Mouse (Mus musculus) lung, embryonic 14.5 days (tissue): ENCODE measurements around the gene Apbb2. TPM values are rescaled to one million over a fixed set of nuclear protein-coding genes. Genes with fewer than 3 reads are reported as not detected.
A peak's percentile ranks its signal among the peaks of the same experiment; 100 is the strongest.

Experiments used
- ATAC-seq: fragments of 200-750 bp; cut with Nextera tagmentation; 2 replicates; pipeline ENCODE4 v1.8.0; 2017; ENCODE audit warnings: mild to moderate bottlenecking, moderate TSS enrichment, moderate library complexity; ENCODE audit not compliant: insufficient read depth
- DNase-seq: peaks from one replicate; pipeline ENCODE4 v3.0.0-alpha.2; 2015
- H3K27ac ChIP-seq: fragments of 300-500 bp; sonication (generic); 2 replicates; pipeline ENCODE4 v1.5.1; 2014; ENCODE audit warnings: low read depth, mild to moderate bottlenecking, moderate library complexity
- H3K27me3 ChIP-seq: fragments of 300-500 bp; sonication (generic); 2 replicates; pipeline ENCODE4 v1.6.1; 2014; ENCODE audit warnings: low read length, control low read depth; ENCODE audit not compliant: insufficient read depth
- H3K36me3 ChIP-seq: fragments of 300-500 bp; sonication (generic); 2 replicates; pipeline ENCODE4 v1.6.1; 2014; ENCODE audit warnings: control low read depth; ENCODE audit not compliant: insufficient read depth
- H3K4me1 ChIP-seq: fragments of 300-500 bp; sonication (generic); 2 replicates; pipeline ENCODE4 v1.6.1; 2014; ENCODE audit warnings: antibody characterized with exemption, control low read depth; ENCODE audit not compliant: insufficient read depth
- H3K4me2 ChIP-seq: fragments of 300-500 bp; sonication (generic); 2 replicates; pipeline ENCODE4 v1.6.1; 2014; ENCODE audit warnings: mild to moderate bottlenecking
- H3K4me3 ChIP-seq: fragments of 300-500 bp; sonication (generic); 2 replicates; pipeline ENCODE4 v1.5.1; 2014; ENCODE audit warnings: low read depth, low read length
- H3K9ac ChIP-seq: fragments of 300-500 bp; sonication (generic); 2 replicates; pipeline ENCODE4 v1.6.1; 2014
- H3K9me3 ChIP-seq: fragments of 300-500 bp; sonication (generic); 2 replicates; pipeline ENCODE4 v1.6.1; 2016; ENCODE audit warnings: low read depth, low read length, control low read depth
- CTCF ChIP-seq: IDR thresholded peaks from 2 replicates; pipeline ENCODE4 v1.5.1; 2016; ENCODE audit warnings: antibody characterized with exemption, low read depth
- WGBS: fragments of 180-500 bp; shearing (Covaris S2); extraction: QIAGEN DNeasy Blood & Tissue Kit; methylation state at CpG from one replicate; pipeline ENCODE4 v1.1.7; 2014; 5-methylcytosine and 5-hydroxymethylcytosine counted together
- polyA plus RNA-seq: library from polyadenylated mRNA; unstranded; fragments of >200 nt; fragmentation: Nextera tagmentation; extraction: Ambion mirVana; gene quantifications from 2 replicates; pipeline ENCODE4 v1.2.1, GENCODE M21; 2014

The Apbb2 gene
- polyA plus RNA-seq, 1 experiment from 2014 or later = 54.6 TPM

DNA sequence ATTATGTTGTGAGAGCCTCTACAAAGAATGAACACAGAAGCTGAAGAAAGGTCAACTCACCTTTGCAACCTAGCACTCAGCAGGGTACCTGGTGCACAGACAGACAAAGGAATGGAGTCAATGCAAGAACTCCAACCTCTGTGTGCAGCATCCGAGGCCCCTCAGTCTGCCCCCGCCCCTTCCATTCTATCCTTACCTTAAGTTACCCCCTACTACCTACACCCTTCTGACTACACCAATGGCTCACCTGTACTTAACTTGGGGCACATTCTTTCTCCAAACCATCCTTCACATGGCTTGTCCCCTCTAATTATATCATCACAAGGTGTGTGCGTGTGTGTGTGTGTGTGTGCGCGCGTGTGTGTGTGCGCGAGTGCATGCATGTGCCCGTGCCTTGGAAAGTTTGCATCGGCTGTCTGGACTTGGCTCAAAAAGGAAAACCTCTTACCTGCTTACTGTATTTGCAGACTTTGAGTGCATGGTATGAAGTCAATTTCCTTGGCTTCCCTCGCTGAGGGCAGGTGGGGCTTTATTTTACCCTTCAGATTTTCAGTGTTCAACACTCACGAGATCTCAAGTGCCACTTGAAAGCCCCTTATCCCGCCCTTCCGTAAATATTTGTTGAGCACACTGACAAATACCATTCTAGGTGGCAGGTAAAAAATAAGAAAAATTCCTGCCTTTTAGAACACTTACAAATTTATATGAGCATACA, 84.7 kb downstream of the Apbb2 start:
- no peaks in the 10 kb centered on the region for H3K36me3 ChIP-seq
- H3K27ac ChIP-seq = peak overlapping the region; percentile 78
- no peak overlapping the region for H3K4me3 ChIP-seq
- ATAC-seq (peak; percentile 47), DNase-seq (peak; percentile 85)
- H3K4me2 ChIP-seq = peak overlapping the region; percentile 37
- no peaks in the 10 kb centered on the region for H3K9me3 ChIP-seq
- no peaks in the 10 kb centered on the region for H3K27me3 ChIP-seq
- peaks cover 25% of the 10 kb centered on the region for H3K4me1 ChIP-seq
- TF ChIP-seq CTCF = no peak
- WGBS = 75% methylated on average over 14 of the region's 14 CpGs
- no peak overlapping the region for H3K9ac ChIP-seq

GRCm38 (mm10) chr5:66532827-66533226, 85.8 kb downstream of the Apbb2 start:
- no peak for TF ChIP-seq CTCF
- peak overlapping the region; percentile 37 for H3K4me2 ChIP-seq
- peaks cover 31% of the 10 kb centered on the region for H3K4me1 ChIP-seq
- 59% methylated on average over 6 of the region's 6 CpGs for WGBS
- no peaks in the 10 kb centered on the region for H3K36me3 ChIP-seq
- H3K9ac ChIP-seq = no peak overlapping the region
- ATAC-seq = no peak
- H3K27ac ChIP-seq = peak overlapping the region; percentile 78
- no peaks in the 10 kb centered on the region for H3K27me3 ChIP-seq
- H3K4me3 ChIP-seq = no peak overlapping the region
- no peak for DNase-seq
- no peaks in the 10 kb centered on the region for H3K9me3 ChIP-seq

DNA sequence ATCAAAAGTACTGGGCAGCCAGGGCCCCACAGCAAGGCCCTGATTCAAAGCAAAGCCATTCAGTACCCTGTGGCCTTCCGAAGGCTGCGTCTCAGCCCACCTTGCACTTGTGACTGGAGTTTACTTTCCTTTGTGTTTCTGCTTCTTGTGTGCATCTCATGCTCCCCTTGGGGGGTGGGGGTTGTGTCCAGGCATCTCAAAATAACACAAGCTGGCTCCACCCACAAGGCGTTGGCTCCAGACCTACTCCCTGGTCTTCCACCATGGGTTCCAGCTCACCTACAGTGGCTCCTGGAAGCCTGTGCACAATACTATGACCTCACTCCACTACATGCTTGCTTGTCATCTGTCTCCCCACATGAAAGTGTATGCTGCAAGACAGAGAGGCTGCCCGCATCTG, 88.2 kb downstream of the Apbb2 start:
- Histone ChIP-seq H3K9me3 (no peaks in the 10 kb centered on the region), H3K27me3 (no peaks in the 10 kb centered on the region), H3K4me2 (no peak overlapping the region), H3K27ac (no peak overlapping the region), H3K9ac (no peak overlapping the region), H3K36me3 (no peaks in the 10 kb centered on the region), H3K4me1 (peaks cover 27% of the 10 kb centered on the region), H3K4me3 (no peak overlapping the region)
- 82% methylated on average over 4 of the region's 4 CpGs for WGBS
- DNase-seq (no peak), ATAC-seq (no peak; the same call in 1 of the 2 replicates)
- TF ChIP-seq CTCF = no peak

DNA sequence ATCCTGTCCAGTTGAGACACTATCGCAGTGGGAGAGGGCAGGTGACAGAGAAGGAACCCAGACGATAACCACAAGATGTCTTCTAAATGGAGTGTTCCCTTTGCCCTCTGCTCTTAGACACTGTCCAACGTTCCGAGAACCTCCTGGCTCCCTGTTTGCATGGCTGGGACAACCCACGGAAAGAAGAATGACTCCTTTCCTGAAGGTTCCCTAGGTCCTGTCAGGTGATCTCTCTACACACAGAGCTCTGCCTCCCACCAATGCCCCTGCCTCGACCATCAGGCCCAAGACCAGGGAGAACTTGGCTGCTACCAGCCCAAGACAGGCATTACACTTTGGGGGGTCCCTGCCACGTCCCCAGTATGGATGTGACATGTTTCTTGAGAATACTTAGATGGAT, 89.0 kb downstream of the Apbb2 start:
- DNase-seq = no peak
- no peak for ATAC-seq
- TF ChIP-seq CTCF = no peak
- Histone ChIP-seq H3K9ac (no peak overlapping the region), H3K27me3 (no peaks in the 10 kb centered on the region), H3K9me3 (no peaks in the 10 kb centered on the region), H3K4me3 (no peak overlapping the region), H3K27ac (no peak overlapping the region), H3K36me3 (no peaks in the 10 kb centered on the region), H3K4me1 (peaks cover 22% of the 10 kb centered on the region), H3K4me2 (no peak overlapping the region)
- WGBS = 80% methylated on average over 7 of the region's 7 CpGs

DNA sequence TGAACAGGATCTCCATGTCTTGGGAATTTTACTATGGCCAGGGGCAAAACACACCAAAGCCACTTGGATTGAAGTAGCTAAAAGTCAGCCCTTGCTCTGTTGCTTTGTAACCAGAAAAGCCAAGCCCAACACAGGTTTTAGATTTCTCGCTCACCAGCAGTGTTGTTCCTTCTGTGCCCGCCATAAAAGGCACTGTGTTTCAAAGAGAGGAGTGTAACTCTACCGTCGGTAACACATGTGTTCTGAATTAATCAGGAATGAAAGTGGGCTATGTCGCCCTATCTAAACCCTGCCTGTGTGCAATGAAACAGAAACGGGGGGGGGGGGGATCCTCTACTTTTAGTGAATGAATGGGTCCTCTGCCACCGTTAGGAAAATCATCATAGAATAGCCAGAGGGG, 90.0 kb downstream of the Apbb2 start:
- ATAC-seq (no peak), DNase-seq (peak; percentile 28)
- Histone ChIP-seq H3K9ac (no peak overlapping the region), H3K9me3 (no peaks in the 10 kb centered on the region), H3K4me1 (peaks cover 21% of the 10 kb centered on the region), H3K36me3 (no peaks in the 10 kb centered on the region), H3K4me3 (no peak overlapping the region), H3K27ac (peak overlapping the region; percentile 42; the same call in 1 of the 2 replicates), H3K4me2 (no peak overlapping the region), H3K27me3 (no peaks in the 10 kb centered on the region)
- 42% methylated on average over 7 of the region's 7 CpGs for WGBS
- TF ChIP-seq CTCF = no peak

- TF ChIP-seq CTCF = no peak
- DNase-seq (peak; percentile 40), ATAC-seq (no peak)
- no peaks in the 10 kb centered on the region for H3K36me3 ChIP-seq
- no peak overlapping the region for H3K27ac ChIP-seq
- no peaks in the 10 kb centered on the region for H3K27me3 ChIP-seq
- no peak overlapping the region for H3K9ac ChIP-seq
- H3K4me1 ChIP-seq = peaks cover 16% of the 10 kb centered on the region; the same call in 1 of the 2 replicates
- no peak overlapping the region for H3K4me3 ChIP-seq
- H3K9me3 ChIP-seq = no peaks in the 10 kb centered on the region
- H3K4me2 ChIP-seq = no peak overlapping the region
- WGBS = 68% methylated on average over 8 of the region's 8 CpGs
Measured at GRCm38 (mm10) chr5:66527090-66527489, 91.5 kb downstream of the Apbb2 start.

GRCm38 (mm10) chr5:66525002-66525401, 93.6 kb downstream of the Apbb2 start:
- no peak for DNase-seq
- H3K9me3 ChIP-seq = no peaks in the 10 kb centered on the region

More at GRCm38 (mm10) chr5:66525002-66525401, 93.6 kb downstream of the Apbb2 start:
- WGBS = 68% methylated on average over 4 of the region's 4 CpGs
- TF ChIP-seq CTCF = no peak
- Histone ChIP-seq H3K9ac (no peak overlapping the region), H3K4me1 (peaks cover 12% of the 10 kb centered on the region; the same call in 1 of the 2 replicates), H3K27ac (no peak overlapping the region), H3K4me2 (no peak overlapping the region), H3K27me3 (no peaks in the 10 kb centered on the region), H3K36me3 (no peaks in the 10 kb centered on the region), H3K4me3 (no peak overlapping the region)
- ATAC-seq = no peak
